Mouse (Mus musculus) testis, adult 2 months (tissue): ENCODE data around the gene Hs3st5. TPM values are rescaled to one million over a fixed set of nuclear protein-coding genes. Genes with fewer than 3 reads are reported as not detected.
A peak's percentile ranks its signal among the peaks of the same experiment; 100 is the strongest.

ENCODE experiments used
- H3K27ac ChIP-seq: fragments of 200-500 bp; 2 replicates; pipeline ENCODE4 v1.5.1; 2012; ENCODE audit warnings: low read depth, low read length; ENCODE audit not compliant: control insufficient read depth, insufficient read depth
- H3K27me3 ChIP-seq: fragments of 200-500 bp; 2 replicates; pipeline ENCODE4 v1.6.1; 2012; ENCODE audit warnings: mild to moderate bottlenecking, low read length, moderate library complexity; ENCODE audit not compliant: control insufficient read depth, insufficient read depth
- H3K36me3 ChIP-seq: fragments of 200-500 bp; 2 replicates; pipeline ENCODE4 v1.6.1; 2012; ENCODE audit warnings: mild to moderate bottlenecking, low read length; ENCODE audit not compliant: control insufficient read depth, insufficient read depth
- H3K4me1 ChIP-seq: fragments of 200-500 bp; 2 replicates; pipeline ENCODE4 v1.6.1; 2012; ENCODE audit warnings: low read length; ENCODE audit not compliant: control insufficient read depth, insufficient read depth
- H3K4me3 ChIP-seq: fragments of 200-500 bp; 2 replicates; pipeline ENCODE4 v1.5.1; 2012; ENCODE audit warnings: low read depth, mild to moderate bottlenecking, low read length, moderate library complexity, mixed read lengths; ENCODE audit not compliant: control insufficient read depth
- CTCF ChIP-seq: fragments of 200-500 bp; IDR thresholded peaks from 2 replicates; pipeline ENCODE4 v1.5.1; 2012; ENCODE audit warnings: low read depth, mild to moderate bottlenecking, inconsistent platforms, low read length, moderate library complexity; ENCODE audit not compliant: control insufficient read depth, insufficient read depth, insufficient replicate concordance
- POLR2A ChIP-seq: fragments of 200-500 bp; IDR thresholded peaks from 2 replicates; pipeline ENCODE4 v1.6.1; 2012; ENCODE audit warnings: low read depth, mild to moderate bottlenecking, inconsistent platforms, low read length, moderate library complexity; ENCODE audit not compliant: control insufficient read depth
- polyA plus RNA-seq: library from polyadenylated mRNA; depleted of rRNA; stranded (reverse); fragments of >200 nt; gene quantifications from 2 replicates; pipeline ENCODE4 v1.2.3, GENCODE M21; 2012

The Hs3st5 gene
- polyA plus RNA-seq, 1 experiment, result not detected

GRCm38 (mm10) chr10:36493566-36493965, 13.0 kb upstream of the Hs3st5 start:
- Histone ChIP-seq H3K36me3 (no peaks in the 10 kb centered on the region), H3K27ac (no peak overlapping the region), H3K4me3 (no peak overlapping the region), H3K4me1 (no peaks in the 10 kb centered on the region), H3K27me3 (no peaks in the 10 kb centered on the region)
- TF ChIP-seq CTCF (no peak), POLR2A (no peak)

- Histone ChIP-seq H3K36me3 (no peaks in the 10 kb centered on the region), H3K4me1 (no peaks in the 10 kb centered on the region), H3K4me3 (no peak overlapping the region), H3K27me3 (no peaks in the 10 kb centered on the region), H3K27ac (no peak overlapping the region)
- TF ChIP-seq POLR2A (no peak), CTCF (no peak)
Measured at GRCm38 (mm10) chr10:36499713-36500112, 6.9 kb upstream of the Hs3st5 start.

- Histone ChIP-seq H3K27ac (no peak overlapping the region), H3K27me3 (no peaks in the 10 kb centered on the region), H3K4me1 (peaks cover 9% of the 10 kb centered on the region), H3K36me3 (no peaks in the 10 kb centered on the region), H3K4me3 (no peak overlapping the region)
- no peak for TF ChIP-seq POLR2A
- no peak for TF ChIP-seq CTCF
Measured at GRCm38 (mm10) chr10:36506033-36506726, 434 bp upstream of the Hs3st5 start.

GRCm38 (mm10) chr10:36507556-36507870, 899 bp downstream of the Hs3st5 start:
- peak overlapping the region; percentile 63; the same call in 1 of the 2 replicates for H3K4me3 ChIP-seq
- no peaks in the 10 kb centered on the region for H3K27me3 ChIP-seq
- no peak overlapping the region for H3K27ac ChIP-seq

GRCm38 (mm10) chr10:36507991-36508546, 1.5 kb downstream of the Hs3st5 start:
- no peak overlapping the region for H3K4me3 ChIP-seq
- TF ChIP-seq CTCF (no peak), POLR2A (no peak)
- no peaks in the 10 kb centered on the region for H3K27me3 ChIP-seq
- no peaks in the 10 kb centered on the region for H3K36me3 ChIP-seq
- H3K4me1 ChIP-seq, result peaks cover 9% of the 10 kb centered on the region
- no peak overlapping the region for H3K27ac ChIP-seq

More at GRCm38 (mm10) chr10:36507556-36507870, 899 bp downstream of the Hs3st5 start:
- H3K4me1 ChIP-seq, result peaks cover 9% of the 10 kb centered on the region
- no peaks in the 10 kb centered on the region for H3K36me3 ChIP-seq
- no peak for TF ChIP-seq POLR2A
- no peak for TF ChIP-seq CTCF

- Histone ChIP-seq H3K4me1 (peaks cover 9% of the 10 kb centered on the region), H3K27ac (no peak overlapping the region), H3K36me3 (no peaks in the 10 kb centered on the region), H3K27me3 (no peaks in the 10 kb centered on the region), H3K4me3 (no peak overlapping the region)
- TF ChIP-seq POLR2A (no peak), CTCF (no peak)
Measured at GRCm38 (mm10) chr10:36509477-36509876, 2.9 kb downstream of the Hs3st5 start.

- Histone ChIP-seq H3K27ac (no peak overlapping the region), H3K27me3 (no peaks in the 10 kb centered on the region), H3K4me3 (no peak overlapping the region), H3K4me1 (no peaks in the 10 kb centered on the region), H3K36me3 (no peaks in the 10 kb centered on the region)
- TF ChIP-seq CTCF (no peak), POLR2A (no peak)
Measured at GRCm38 (mm10) chr10:36523881-36524280, 17.3 kb downstream of the Hs3st5 start.
